Mouse (Mus musculus): ENCODE results near the gene Ficd.
A peak's percentile ranks its signal among the peaks of the same experiment; 100 is the strongest.

The Ficd gene

GRCm38 (mm10) chr5:113735345-113736112 lies at the start of gene Ficd:
Gene Ficd (plus strand): TSS chr5:113735803.
- DNase-seq (ENCODE audit: low spot score), result peak; percentile 90

GRCm38 (mm10) chr5:113687514-113687913 lies 48.1 kb upstream of the Ficd start:
- DNase-seq (ENCODE audit: low spot score), result no peak

DNA sequence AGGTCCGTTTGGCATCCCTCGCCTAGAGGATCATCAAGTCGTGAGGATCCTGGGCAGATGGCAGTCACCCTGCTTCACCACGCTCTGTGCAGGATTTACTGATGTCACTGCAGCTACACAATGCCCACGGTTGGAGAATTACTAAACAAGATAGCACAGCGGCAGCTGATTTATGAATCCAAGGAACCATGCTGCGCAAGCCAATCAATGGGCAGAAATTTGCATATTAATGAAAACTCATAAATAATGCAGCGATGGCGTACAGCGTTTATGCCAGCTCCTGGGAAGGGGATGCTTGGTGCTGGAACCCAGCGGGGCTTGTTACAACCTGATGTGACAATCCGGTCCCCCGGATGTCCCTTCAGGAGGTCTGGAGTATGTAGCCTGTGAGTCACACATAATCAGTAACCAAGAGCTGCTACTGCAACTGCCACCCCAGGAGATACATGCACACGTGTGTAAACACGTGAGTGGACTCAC lies 45.5 kb upstream of the Ficd start:
- no peak for DNase-seq (ENCODE audit: low spot score)

- DNase-seq (ENCODE audit: low spot score), result no peak
Observed at GRCm38 (mm10) chr5:113690866-113691265, 44.7 kb upstream of the Ficd start.

DNA sequence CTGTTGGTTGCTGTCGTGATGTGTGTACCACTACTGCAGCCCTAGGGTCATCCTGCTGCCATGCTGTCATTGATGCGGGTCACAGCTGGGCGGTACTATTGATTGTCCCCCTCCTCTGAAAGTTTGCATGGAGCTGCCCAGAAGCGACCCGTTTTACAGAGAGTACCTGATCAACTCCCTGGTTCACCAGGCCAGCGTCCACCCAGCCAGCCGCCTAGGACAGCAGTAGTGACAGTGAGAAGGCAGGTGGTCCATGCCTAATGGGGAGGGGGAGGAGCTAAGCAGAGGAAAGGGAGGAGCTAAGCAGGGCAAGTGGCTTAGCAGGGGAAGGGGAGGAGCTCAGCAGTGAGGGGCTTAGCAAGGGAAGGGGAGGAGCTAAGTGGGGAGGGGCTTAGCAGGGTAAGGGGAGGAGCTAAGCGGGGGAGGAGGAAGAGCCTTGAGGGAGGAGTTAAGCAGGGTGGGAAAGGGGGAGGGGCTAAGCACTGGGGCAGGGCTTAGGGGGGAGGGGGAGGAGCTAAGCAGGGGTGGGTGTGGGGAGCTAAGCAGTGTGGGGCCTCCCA lies 42.3 kb upstream of the Ficd start:
- DNase-seq (ENCODE audit: low spot score), result no peak

DNA sequence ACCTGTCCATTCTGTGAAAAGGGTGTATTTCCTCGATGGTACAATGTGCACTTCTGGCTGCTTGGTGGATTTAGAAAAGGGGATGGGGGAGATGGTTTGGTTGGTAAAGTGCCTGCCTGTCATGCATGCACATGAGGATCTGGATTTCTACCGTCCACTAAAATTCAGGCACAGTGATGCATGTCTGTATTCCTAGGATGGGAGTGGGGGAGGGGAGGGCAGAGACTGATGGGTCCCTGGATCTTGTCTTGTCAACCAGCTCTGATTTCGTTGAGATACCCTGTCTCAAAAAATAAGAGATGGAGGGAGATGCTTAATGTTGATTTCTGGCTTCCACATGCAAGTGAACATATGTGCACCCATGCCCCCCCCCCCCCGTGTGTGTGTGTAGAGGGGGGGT lies 41.6 kb upstream of the Ficd start:
- no peak for DNase-seq (ENCODE audit: low spot score)

DNA sequence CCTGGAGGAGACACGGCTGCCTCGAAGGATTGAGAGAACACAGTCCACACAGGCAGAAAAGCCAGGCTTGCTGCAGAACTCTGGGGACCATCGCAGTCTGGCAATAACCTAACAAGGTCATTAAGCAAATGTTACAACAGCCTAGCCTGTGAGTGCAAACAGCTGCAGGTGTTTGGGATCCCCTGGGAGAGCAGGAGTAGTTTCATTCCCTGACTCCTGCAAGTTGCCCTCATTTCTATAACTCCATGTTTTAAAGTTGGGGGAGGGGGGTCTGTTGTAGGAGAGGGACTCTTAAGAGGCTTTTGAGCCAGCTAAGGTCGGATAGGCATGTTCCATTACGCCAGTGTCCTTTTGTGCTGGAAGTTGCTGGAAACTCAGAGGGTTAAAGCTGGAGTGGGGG lies 41.2 kb upstream of the Ficd start:
- no peak for DNase-seq (ENCODE audit: low spot score)

DNA sequence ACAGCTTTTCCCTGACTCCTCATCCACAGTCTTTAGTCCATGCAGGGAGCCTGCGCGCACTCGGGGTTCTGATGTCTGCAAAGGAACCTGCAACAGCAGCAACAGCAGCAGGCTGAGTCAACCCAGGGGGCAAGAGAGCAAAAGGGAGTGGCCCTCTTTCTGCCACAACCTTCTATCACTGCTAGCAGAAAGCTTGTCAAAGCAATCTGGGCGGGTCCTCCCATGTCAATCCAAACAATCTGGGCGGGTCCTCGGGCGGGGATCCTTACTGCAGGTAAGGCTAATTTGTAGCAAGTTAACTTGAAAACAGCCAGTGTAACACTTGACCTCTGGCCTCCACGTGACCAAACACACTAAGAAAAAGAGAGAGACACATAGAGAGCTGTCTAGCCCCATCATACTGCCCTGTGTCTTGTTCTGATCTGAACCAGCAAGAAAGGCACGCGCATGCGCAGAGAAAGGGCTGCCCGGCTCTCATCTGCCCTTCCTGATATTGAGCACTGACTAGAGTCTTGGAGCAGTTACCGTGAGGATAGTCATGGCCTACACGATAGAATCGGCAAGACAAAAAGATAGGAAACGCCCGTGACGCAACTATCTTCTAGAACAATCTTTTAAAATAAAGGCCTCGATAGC lies 35.1 kb upstream of the Ficd start:
- no peak for DNase-seq (ENCODE audit: low spot score)

DNA sequence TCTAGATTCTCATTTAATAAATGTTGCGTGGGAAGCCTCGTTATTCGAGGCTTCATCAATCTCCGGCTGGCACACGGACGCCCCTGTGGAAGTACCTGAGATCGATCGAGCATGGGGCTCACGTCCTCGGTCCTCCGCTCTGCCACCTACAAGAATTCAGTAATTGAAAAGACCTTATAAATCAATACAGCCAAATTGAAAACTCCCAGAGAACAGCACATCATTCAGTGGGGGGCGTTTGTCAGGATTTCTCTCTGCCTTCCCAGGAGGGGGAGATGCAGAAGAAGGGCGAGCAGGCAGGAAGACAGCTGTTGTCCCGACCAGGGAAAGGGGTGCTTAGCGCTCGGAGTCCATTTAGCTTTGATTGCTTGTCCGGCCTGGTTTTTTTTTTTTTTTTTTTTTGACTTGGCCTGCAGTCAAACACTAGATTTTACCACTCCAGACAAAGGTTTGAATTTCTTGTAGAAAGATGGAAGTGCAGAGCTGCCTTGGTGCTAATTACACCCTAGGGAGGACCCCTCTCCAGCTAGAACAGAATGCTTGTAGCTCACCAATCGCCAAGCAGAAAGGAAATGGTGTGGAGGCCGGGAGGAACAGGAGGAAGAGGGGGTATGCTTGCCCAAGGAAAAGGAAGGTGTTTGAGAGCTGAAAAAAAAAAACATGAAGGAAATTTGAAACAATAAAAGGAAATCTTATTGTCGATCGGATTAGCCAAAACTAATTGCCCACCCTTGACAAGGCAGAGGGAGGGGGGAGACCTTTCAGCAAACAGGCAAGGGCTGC lies 31.6 kb upstream of the Ficd start:
- no peak for DNase-seq (ENCODE audit: low spot score)

DNA sequence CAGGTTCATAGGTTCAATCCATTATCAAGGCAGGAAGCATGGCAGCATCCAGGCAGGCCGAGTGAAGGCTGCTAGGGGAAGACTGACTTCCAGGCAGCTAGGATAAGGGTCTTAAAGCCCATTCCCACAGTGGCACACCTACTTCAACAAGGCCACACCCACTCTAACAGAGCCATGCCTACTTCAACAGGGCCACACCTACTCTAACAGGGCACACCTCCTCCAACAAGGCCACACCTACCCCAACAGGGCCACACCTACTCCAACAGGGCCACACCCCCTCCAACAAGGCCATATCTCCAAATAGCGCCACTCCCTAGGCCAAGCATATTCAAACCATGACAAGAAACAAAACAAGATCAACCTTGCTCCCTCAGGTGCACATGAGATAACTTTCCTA lies 22.7 kb upstream of the Ficd start:
- DNase-seq (ENCODE audit: low spot score), result no peak

GRCm38 (mm10) chr5:113716581-113717388 lies 18.8 kb upstream of the Ficd start:
- DNase-seq (ENCODE audit: low spot score), result no peak

DNA sequence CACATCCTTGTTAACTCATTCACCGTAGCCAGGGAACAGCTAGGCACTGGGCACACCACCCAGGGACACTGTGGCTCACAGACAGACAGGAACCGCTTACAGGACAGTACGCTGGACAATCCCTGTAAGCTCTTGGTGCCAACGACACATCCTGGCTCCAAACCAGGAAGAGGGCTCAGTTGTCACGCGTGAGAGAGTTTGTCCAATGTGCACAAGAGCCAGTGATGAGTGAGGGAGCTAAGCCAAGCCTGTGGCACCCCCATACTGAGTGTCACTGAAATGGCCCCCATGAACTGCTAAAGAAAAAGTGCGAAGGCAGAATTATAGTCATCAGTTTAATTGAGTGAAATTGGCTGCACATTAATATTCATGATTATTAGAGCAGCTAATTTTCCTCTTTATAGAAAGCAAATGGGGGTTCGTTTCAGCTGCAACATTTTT lies 16.4 kb upstream of the Ficd start:
- DNase-seq (ENCODE audit: low spot score), result no peak

DNA sequence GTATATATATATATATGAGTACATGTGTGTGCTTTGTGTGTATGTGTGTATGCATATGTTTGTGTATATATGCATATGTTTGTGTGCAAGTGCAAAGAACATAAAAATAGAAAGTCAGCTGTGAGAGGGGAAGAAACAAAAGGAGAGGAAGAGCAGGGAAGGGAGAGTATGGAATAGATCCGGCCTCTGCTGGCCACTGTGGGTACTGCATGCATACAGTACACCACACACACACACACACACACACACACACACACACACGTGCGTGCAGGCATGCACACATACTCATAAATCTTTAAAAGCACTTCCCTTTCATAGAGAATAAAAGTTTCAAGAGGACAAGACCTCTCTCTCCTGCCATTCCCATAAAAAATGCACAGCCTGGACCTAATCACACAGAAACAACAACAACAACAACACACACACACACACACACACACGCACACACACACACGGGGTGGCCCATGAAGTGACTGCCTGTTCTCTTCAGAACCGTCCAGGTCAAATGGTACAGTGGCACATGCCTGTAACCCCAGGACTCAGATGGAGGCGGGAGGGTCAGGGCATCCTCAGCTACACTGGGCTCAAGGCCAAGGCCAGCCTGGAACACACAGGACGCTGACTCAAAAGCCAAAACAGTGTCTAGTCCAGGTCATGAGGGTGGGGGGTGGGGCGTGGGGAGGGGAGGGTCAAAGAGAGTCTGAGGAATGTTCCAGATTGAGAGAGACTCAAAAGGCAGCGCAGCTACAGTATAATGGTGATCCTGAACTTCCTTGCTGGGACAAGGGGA lies 13.2 kb upstream of the Ficd start:
- DNase-seq (ENCODE audit: low spot score), result no peak

DNA sequence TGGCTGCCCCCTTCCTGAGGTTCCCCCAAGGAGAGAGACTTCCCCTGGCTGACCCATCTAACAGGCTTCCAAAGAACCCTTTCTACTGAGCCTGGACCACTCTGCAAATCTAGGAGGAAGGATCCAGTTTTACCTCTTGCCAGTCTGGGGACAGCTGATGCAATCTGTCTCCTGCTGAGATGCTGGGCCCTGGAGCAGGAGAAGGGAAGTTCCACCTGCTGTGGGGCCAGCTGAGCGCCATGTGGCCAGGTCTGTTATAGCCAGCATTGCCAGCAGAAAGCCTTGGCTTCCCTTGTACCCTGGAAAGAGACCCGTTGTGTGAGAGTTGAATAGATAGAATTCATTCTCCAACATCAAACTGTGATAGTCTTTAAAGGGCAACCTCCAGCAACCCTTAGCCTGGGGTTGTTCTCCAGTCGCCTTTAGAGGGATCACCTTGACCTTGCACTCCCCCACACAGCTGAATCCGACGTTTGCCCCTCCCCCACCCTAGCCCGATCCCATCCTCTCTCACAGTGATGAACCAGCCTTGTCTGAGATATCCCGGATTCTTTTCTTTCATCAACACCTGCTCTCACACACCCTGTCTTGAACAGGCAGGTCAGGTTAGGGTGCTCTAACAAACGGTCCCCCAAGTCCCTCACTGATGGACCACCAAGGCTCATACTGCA lies 11.9 kb upstream of the Ficd start:
- DNase-seq (ENCODE audit: low spot score), result no peak

- peak; percentile 58 for DNase-seq (ENCODE audit: low spot score)
Observed at GRCm38 (mm10) chr5:113724446-113724845, 11.2 kb upstream of the Ficd start, which contains the start of gene 1700069L16Rik. Gene 1700069L16Rik (minus strand): TSS chr5:113724772.

DNA sequence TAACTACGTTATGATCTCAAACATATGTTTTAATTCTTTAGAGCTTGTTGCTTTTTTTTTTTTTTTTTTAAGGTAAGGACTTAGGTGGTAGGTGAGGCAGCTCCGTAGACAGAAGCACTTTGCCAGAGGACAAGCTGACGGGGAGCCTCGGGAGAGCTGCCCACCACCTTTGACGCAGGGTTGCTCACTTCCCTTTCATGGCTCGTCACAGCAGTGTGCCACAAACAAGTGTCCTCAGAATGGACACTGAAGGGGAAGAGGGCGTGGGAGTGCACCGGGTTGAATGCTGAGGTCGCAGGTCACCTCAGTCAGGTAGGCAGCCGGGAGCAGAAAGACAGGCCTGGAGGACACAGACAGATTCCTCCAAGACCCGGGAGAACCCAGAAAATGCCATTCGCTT lies 10.2 kb upstream of the Ficd start:
- no peak for DNase-seq (ENCODE audit: low spot score)

DNA sequence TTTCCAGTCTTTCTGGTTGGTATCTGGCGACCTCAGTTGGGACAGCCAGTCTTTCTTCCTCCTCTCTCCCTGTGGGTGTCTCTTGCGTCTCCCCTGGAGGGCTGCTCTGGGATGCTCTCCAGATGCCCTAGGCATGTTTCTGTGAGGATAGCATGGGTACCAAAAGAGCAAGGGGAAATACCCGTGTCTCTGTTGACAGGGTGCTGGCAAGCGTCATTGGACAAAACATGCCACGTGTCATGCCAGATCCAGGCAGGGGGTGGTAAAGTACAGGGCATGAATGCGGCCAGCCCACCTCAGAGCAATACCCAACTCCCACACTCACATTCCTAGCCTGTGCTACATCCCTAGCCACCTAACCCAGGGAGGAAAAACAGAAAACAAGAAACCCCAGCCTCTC lies 9.0 kb upstream of the Ficd start:
- no peak for DNase-seq (ENCODE audit: low spot score)

DNA sequence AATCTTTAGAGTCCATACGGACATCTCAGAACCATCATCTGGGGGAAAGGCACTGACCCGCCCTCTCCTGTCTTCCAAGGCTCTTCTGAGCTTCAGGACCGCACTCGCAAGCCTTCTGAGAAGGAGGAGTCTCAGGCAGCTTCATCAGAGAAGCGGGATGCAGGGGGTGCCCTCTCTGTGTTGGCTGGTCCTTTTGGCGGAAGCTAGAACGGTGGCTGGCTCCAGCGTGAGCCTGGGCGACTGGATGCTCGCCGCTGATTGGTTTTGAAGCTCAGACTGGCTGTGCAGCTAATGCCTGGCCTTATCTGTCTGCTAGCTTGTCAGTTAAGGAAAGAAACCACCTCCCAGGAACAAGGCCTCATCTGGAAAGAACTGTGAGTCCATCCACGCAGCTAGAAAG lies 8.4 kb upstream of the Ficd start:
- DNase-seq (ENCODE audit: low spot score), result no peak

- no peak for DNase-seq (ENCODE audit: low spot score)
Observed at GRCm38 (mm10) chr5:113728011-113728410, 7.6 kb upstream of the Ficd start.

DNA sequence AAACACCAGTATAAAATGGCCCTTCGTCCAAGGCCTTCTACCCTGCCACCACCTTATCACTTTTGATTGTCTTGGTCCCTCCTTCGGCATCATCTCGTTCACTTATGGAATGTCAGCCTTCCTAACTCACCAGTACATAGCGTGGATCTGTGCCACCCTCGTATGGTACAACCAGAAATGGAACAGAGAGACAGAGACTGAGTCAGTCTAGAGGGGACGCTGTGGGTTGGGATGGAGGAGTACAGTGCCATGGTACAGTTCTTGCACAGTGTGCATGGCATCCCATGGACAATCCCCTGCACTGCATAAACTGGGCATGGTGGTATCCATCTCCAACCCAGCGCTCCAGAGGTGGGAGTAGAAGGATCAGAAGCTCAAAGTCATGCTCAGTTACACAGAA lies 6.9 kb upstream of the Ficd start:
- no peak for DNase-seq (ENCODE audit: low spot score)

Data from spleen, adult 12 weeks (tissue).